Mouse (Mus musculus) granulocyte monocyte progenitor cell, adult 5-6 weeks (primary cell): ENCODE measurements around the gene Apoc3. TPM values are rescaled to one million over a fixed set of nuclear protein-coding genes. Genes with fewer than 3 reads are reported as not detected.

Experiments used
- ATAC-seq: replicated peaks from 2 replicates; pipeline ENCODE4 v1.8.0; 2016; ENCODE audit warnings: mild to moderate bottlenecking, moderate TSS enrichment, inconsistent platforms; ENCODE audit not compliant: poor library complexity, severe bottlenecking
- total RNA-seq, 2 experiments: library from RNA; stranded (forward) in 1 of 2; stranded (reverse) in 1 of 2; fragments of 200-712, 200-1000 nt in 1 of 2; fragments of >200 nt in 1 of 2; fragmentation: Nextera tagmentation in 1 of 2; gene quantifications; 2 replicates each; pipeline ENCODE4 v1.2.3; 2014 to 2017

The Apoc3 gene
- total RNA-seq, 2 experiments from 2014 or later, result not detected

- ATAC-seq, result no peak
Measured at GRCm38 (mm10) chr9:46235196-46235595, 240 bp downstream of the Apoc3 start.

- ATAC-seq, result no peak
Measured at GRCm38 (mm10) chr9:46230450-46230975, 4.9 kb downstream of the Apoc3 start.

- peak; percentile 94 for ATAC-seq
Measured at GRCm38 (mm10) chr9:46229573-46230449, 5.6 kb downstream of the Apoc3 start.

- no peak for ATAC-seq
Measured at GRCm38 (mm10) chr9:46228491-46228890, 6.9 kb downstream of the Apoc3 start, which contains the start of gene Apoa1. Gene Apoa1, plus strand, starts transcription at chr9:46228580.

GRCm38 (mm10) chr9:46227064-46227614, 8.3 kb downstream of the Apoc3 start:
- no peak for ATAC-seq

- ATAC-seq, result no peak
Measured at GRCm38 (mm10) chr9:46224945-46225660, 10.3 kb downstream of the Apoc3 start.

- no peak for ATAC-seq
Measured at GRCm38 (mm10) chr9:46224101-46224500, 11.3 kb downstream of the Apoc3 start.

- no peak for ATAC-seq
Measured at GRCm38 (mm10) chr9:46223090-46223489, 12.3 kb downstream of the Apoc3 start.

GRCm38 (mm10) chr9:46218176-46218575, 17.3 kb downstream of the Apoc3 start:
- ATAC-seq, result peak; percentile 51

- no peak for ATAC-seq
Measured at GRCm38 (mm10) chr9:46216744-46217470, 18.5 kb downstream of the Apoc3 start.

GRCm38 (mm10) chr9:46215338-46216322, 19.8 kb downstream of the Apoc3 start:
- ATAC-seq, result peak; percentile 45

GRCm38 (mm10) chr9:46214946-46215337, 20.5 kb downstream of the Apoc3 start:
- no peak for ATAC-seq

GRCm38 (mm10) chr9:46214276-46214675, 21.2 kb downstream of the Apoc3 start:
- ATAC-seq, result no peak

- ATAC-seq, result no peak
Measured at GRCm38 (mm10) chr9:46210473-46210872, 25.0 kb downstream of the Apoc3 start.

- no peak for ATAC-seq
Measured at GRCm38 (mm10) chr9:46208401-46208974, 26.9 kb downstream of the Apoc3 start.

- no peak for ATAC-seq
Measured at GRCm38 (mm10) chr9:46207501-46207869, 28.0 kb downstream of the Apoc3 start.

GRCm38 (mm10) chr9:46206834-46207500, 28.5 kb downstream of the Apoc3 start:
- ATAC-seq, result no peak

- ATAC-seq, result no peak
Measured at GRCm38 (mm10) chr9:46199609-46200008, 35.8 kb downstream of the Apoc3 start.
